ENCODE assay signal across 11 mouse cellular contexts in the genomic region with DNA sequence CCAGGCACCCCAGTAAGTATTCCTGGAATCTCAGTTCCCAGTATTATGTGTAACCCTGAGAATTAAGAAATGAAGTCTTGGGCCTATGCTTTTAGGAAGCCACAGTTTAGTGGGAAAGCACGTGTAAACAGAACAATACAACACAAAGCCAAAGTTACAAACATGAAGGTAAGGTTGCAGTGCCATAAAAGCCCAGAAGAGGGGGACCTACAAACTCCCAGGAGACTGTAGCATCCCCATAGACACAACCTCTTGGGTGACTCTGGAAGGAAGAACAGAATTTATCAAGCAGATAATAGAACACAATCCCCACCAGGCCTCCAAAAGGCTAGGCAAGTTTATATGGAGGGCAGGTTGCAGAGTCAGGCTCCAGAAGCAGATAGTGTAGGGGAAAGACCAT. TPM values are rescaled to one million over a fixed set of nuclear protein-coding genes. Genes with fewer than 3 reads are reported as not detected.
A peak's percentile ranks its signal among the peaks of the same experiment; 100 is the strongest.
DNase-seq lines count a peak whose midpoint lies in the region; ATAC-seq and TF ChIP-seq lines count a peak whose summit lies in the region.
"Had no signal": no experiment of that assay in that cellular context is flagged by ENCODE, and none has a peak within 500 bp of the region (broad histone marks: within the 10 kb centered on the region; RNA-seq: fewer than 3 reads in every experiment).

No protein-coding gene starts in this region.

- no peaks in the 10 kb centered on the region for H3K79me2 ChIP-seq in MEL (ENCODE audit: control insufficient read depth, insufficient read depth, low read length, poor library complexity)

- peak; percentile 36 for TF ChIP-seq CTCF in heart, postnatal 0 days (IDR thresholded peaks at IDR 0.05; ENCODE audit: low read depth)
- peak; percentile 43; the same call in 1 of the 2 replicates for TF ChIP-seq CTCF in lung, embryonic 14.5 days (IDR thresholded peaks at IDR 0.05; ENCODE audit: low read depth)
- TF ChIP-seq CTCF in lung, adult 2 months (IDR thresholded peaks at IDR 0.05; ENCODE audit: insufficient read depth, low read length), result no peak
- peak; percentile 23 to 54 (median 28); a peak in 5 of 6 replicates for TF ChIP-seq CTCF in MEL (IDR thresholded peaks at IDR 0.05 in 2 of 3, conservative IDR thresholded peaks at IDR 0.05 in 1 of 3; ENCODE audit: control insufficient read depth in 1 of 3, insufficient read depth in 1 of 3, low read depth in 2 of 3, low read length in 3 of 3, poor library complexity in 1 of 3, severe bottlenecking in 1 of 3)

- 0 out of 2 replicates have a peak, but pooled peaks cover 4% of the 10 kb centered on the region for H3K36me3 ChIP-seq in heart, postnatal 0 days (replicated peaks; ENCODE audit: control insufficient read depth, insufficient read depth, low read length)
- no peaks in the 10 kb centered on the region for H3K36me3 ChIP-seq in heart, embryonic 11.5 days (ENCODE audit: control insufficient read depth, insufficient read depth, low read length)
- no peaks in the 10 kb centered on the region for H3K36me3 ChIP-seq in lung, embryonic 14.5 days (ENCODE audit: insufficient read depth)
- H3K36me3 ChIP-seq in MEL (ENCODE audit: control insufficient read depth in 1 of 2, insufficient read depth in 2 of 2, low read length in 2 of 2), result no peaks in the 10 kb centered on the region
- H3K36me3 ChIP-seq: embryonic facial prominence, embryonic 13.5 days; neural tube, embryonic 12.5 days had no signal

- no peak overlapping the region for H3K27ac ChIP-seq in heart, postnatal 0 days (ENCODE audit: low read depth)
- no peak overlapping the region for H3K27ac ChIP-seq in heart, embryonic 11.5 days (ENCODE audit: low read depth, low read length)
- no peak overlapping the region for H3K27ac ChIP-seq in lung, embryonic 14.5 days (ENCODE audit: low read depth)
- no peak overlapping the region for H3K27ac ChIP-seq in MEL (ENCODE audit: control insufficient read depth, low read depth, low read length)
- H3K27ac ChIP-seq: embryonic facial prominence, embryonic 13.5 days; neural tube, embryonic 12.5 days had no signal

- no peak for ATAC-seq in heart, postnatal 0 days (ENCODE audit: insufficient read depth, low read depth)
- no peak for ATAC-seq in heart, embryonic 11.5 days (replicated peaks; ENCODE audit: insufficient number of reproducible peaks, low FRiP score, low TSS enrichment)
- ATAC-seq in lung, embryonic 14.5 days (ENCODE audit: insufficient read depth), result no peak

- WGBS in heart, postnatal 0 days, result 50% methylated on average over 1 of the region's 1 CpGs
- 30% methylated on average over 1 of the region's 1 CpGs for WGBS in heart, embryonic 11.5 days (ENCODE audit: insufficient replicate concordance)
- 50% methylated on average over 1 of the region's 1 CpGs for WGBS in lung, embryonic 14.5 days
- 37% methylated on average over 1 of the region's 1 CpGs for WGBS in lung, adult 2 months

- peak; percentile 39 for TF ChIP-seq RAD21 in MEL (IDR thresholded peaks at IDR 0.05; ENCODE audit: low read depth, low read length)

- no peak overlapping the region for H3K4me2 ChIP-seq in heart, postnatal 0 days (ENCODE audit: low read depth, low read length)
- H3K4me2 ChIP-seq in heart, embryonic 11.5 days, result no peak overlapping the region
- no peak overlapping the region for H3K4me2 ChIP-seq in lung, embryonic 14.5 days
- H3K4me2 ChIP-seq: embryonic facial prominence, embryonic 13.5 days; neural tube, embryonic 12.5 days had no signal

- no peak for TF ChIP-seq POLR2A in lung, adult 2 months (IDR thresholded peaks at IDR 0.05; ENCODE audit: borderline replicate concordance, extremely low read depth, low read depth, low read length)
- no peak for TF ChIP-seq POLR2A in MEL (IDR thresholded peaks at IDR 0.05; ENCODE audit: control insufficient read depth in 1 of 2, insufficient read depth in 1 of 2, low read depth in 1 of 2, low read length in 2 of 2, poor library complexity in 1 of 2)

- H3K9ac ChIP-seq in heart, postnatal 0 days (replicated peaks; ENCODE audit: low read depth, low read length), result no peak overlapping the region
- no peak overlapping the region for H3K9ac ChIP-seq in heart, embryonic 11.5 days (ENCODE audit: low read depth, low read length)
- no peak overlapping the region for H3K9ac ChIP-seq in lung, embryonic 14.5 days
- H3K9ac ChIP-seq in MEL (ENCODE audit: control insufficient read depth, low read depth, low read length, poor library complexity, severe bottlenecking), result no peak overlapping the region
- H3K9ac ChIP-seq: embryonic facial prominence, embryonic 13.5 days; neural tube, embryonic 12.5 days had no signal

- DNase-seq in heart, postnatal 0 days (ENCODE audit: low spot score), result no peak
- peak; percentile 42 for DNase-seq in lung, embryonic 14.5 days
- DNase-seq in lung, adult 2 months, result no peak
- peak; percentile 35 for DNase-seq in MEL (ENCODE audit: low read depth, low spot score)
- DNase-seq in retina, embryonic 14.5 days (ENCODE audit: low spot score), result peak; percentile 37
- no peak for DNase-seq in spleen, adult 18-20 months
- no peak for DNase-seq in Muller cell, postnatal 12 days (ENCODE audit: inconsistent ontology term)
- DNase-seq: heart, postnatal 14 days had no signal

- no peaks in the 10 kb centered on the region for H3K27me3 ChIP-seq in heart, postnatal 0 days (ENCODE audit: control insufficient read depth, insufficient read depth, low read length)
- H3K27me3 ChIP-seq in heart, embryonic 11.5 days (ENCODE audit: control insufficient read depth, insufficient read depth, low read length), result no peaks in the 10 kb centered on the region
- no peaks in the 10 kb centered on the region for H3K27me3 ChIP-seq in lung, embryonic 14.5 days (ENCODE audit: insufficient read depth, low read length)
- H3K27me3 ChIP-seq in MEL (ENCODE audit: control insufficient read depth in 1 of 2, insufficient read depth in 2 of 2, low read length in 2 of 2), result no peaks in the 10 kb centered on the region
- H3K27me3 ChIP-seq: embryonic facial prominence, embryonic 13.5 days; neural tube, embryonic 12.5 days had no signal

- no peaks in the 10 kb centered on the region for H3K4me1 ChIP-seq in heart, postnatal 0 days (ENCODE audit: control insufficient read depth, insufficient read depth)
- H3K4me1 ChIP-seq in heart, embryonic 11.5 days (ENCODE audit: control insufficient read depth, insufficient read depth, low read length), result no peaks in the 10 kb centered on the region
- no peaks in the 10 kb centered on the region for H3K4me1 ChIP-seq in lung, embryonic 14.5 days (ENCODE audit: insufficient read depth)
- H3K4me1 ChIP-seq in lung, adult 2 months (ENCODE audit: control insufficient read depth, insufficient read depth, low read length), result no peaks in the 10 kb centered on the region
- H3K4me1 ChIP-seq in MEL (ENCODE audit: control insufficient read depth in 1 of 2, insufficient read depth in 2 of 2, low read length in 2 of 2), result no peaks in the 10 kb centered on the region
- H3K4me1 ChIP-seq: embryonic facial prominence, embryonic 13.5 days; neural tube, embryonic 12.5 days had no signal

- H3K9me3 ChIP-seq in heart, postnatal 0 days (replicated peaks; ENCODE audit: control insufficient read depth, low read length), result no peaks in the 10 kb centered on the region
- H3K9me3 ChIP-seq in heart, embryonic 11.5 days (replicated peaks; ENCODE audit: control insufficient read depth, low read length), result no peaks in the 10 kb centered on the region
- no peaks in the 10 kb centered on the region for H3K9me3 ChIP-seq in lung, embryonic 14.5 days (ENCODE audit: low read depth, low read length)
- no peaks in the 10 kb centered on the region for H3K9me3 ChIP-seq in MEL (replicated peaks; ENCODE audit: insufficient read depth, low read length)
- H3K9me3 ChIP-seq: embryonic facial prominence, embryonic 13.5 days; neural tube, embryonic 12.5 days had no signal

- no peak overlapping the region for H3K4me3 ChIP-seq in heart, postnatal 0 days (ENCODE audit: low read depth, low read length)
- no peak overlapping the region for H3K4me3 ChIP-seq in heart, embryonic 11.5 days (ENCODE audit: low read depth, low read length)
- no peak overlapping the region for H3K4me3 ChIP-seq in lung, embryonic 14.5 days (ENCODE audit: low read depth, low read length)
- H3K4me3 ChIP-seq in lung, adult 2 months (replicated peaks; ENCODE audit: extremely low read depth, low read depth, low read length), result no peak overlapping the region
- H3K4me3 ChIP-seq in MEL (ENCODE audit: control insufficient read depth in 1 of 2, insufficient read depth in 1 of 2, low read depth in 2 of 2, low read length in 2 of 2), result no peak overlapping the region
- H3K4me3 ChIP-seq: embryonic facial prominence, embryonic 13.5 days; neural tube, embryonic 12.5 days had no signal

- no peak for TF ChIP-seq EP300 in heart, postnatal 0 days (IDR thresholded peaks at IDR 0.05; ENCODE audit: low read depth)
- TF ChIP-seq EP300 in MEL (IDR thresholded peaks at IDR 0.05; ENCODE audit: low read depth in 1 of 2, low read length in 2 of 2), result no peak

RNA-seq across cellular contexts. Expression of a gene that starts 27.9 kb away (rescaled TPM):
- 0.62 and 5.7 TPM in 2 replicates for total RNA-seq in heart, postnatal 0 days (2014; rRNA removed; ENCODE audit: low replicate concordance)
- polyA plus RNA-seq in heart, postnatal 0 days (2015; fragmentation: Nextera tagmentation; extraction: Ambion mirVana), result 0.44 and 0.51 TPM in 2 replicates
- polyA plus RNA-seq in heart, embryonic 11.5 days (2014; fragmentation: Nextera tagmentation; extraction: Ambion mirVana), result 1.1 and 1.3 TPM in 2 replicates
- polyA plus RNA-seq in lung, embryonic 14.5 days (2014; fragmentation: Nextera tagmentation; extraction: Ambion mirVana), result 2.8 and 2.9 TPM in 2 replicates
- polyA plus RNA-seq in lung, adult 2 months (2012; rRNA removed), result 0.48 and 0.80 TPM in 2 replicates
- 9.2 and 9.5 TPM in 2 replicates for total RNA-seq in MEL (2012; rRNA removed)
- polyA plus RNA-seq in MEL (2012; ENCODE audit: insufficient read depth in 1 of 2, insufficient read length in 2 of 2, low read depth in 1 of 2, low replicate concordance in 2 of 2, missing spikeins in 1 of 2), result 10 to 100 TPM; 14.1 to 59.3 TPM

RNA-seq across cellular contexts. Expression of a gene that starts 56.7 kb away (rescaled TPM):
- 16.6 and 19.0 TPM in 2 replicates for total RNA-seq in heart, postnatal 0 days (2014; rRNA removed; ENCODE audit: low replicate concordance)
- polyA plus RNA-seq in heart, postnatal 0 days (2015; fragmentation: Nextera tagmentation; extraction: Ambion mirVana), result 10.5 and 10.7 TPM in 2 replicates
- polyA plus RNA-seq in heart, embryonic 11.5 days (2014; fragmentation: Nextera tagmentation; extraction: Ambion mirVana), result 23.4 and 27.9 TPM in 2 replicates
- polyA plus RNA-seq in lung, embryonic 14.5 days (2014; fragmentation: Nextera tagmentation; extraction: Ambion mirVana), result 37.9 and 39.2 TPM in 2 replicates
- 18.6 and 22.7 TPM in 2 replicates for polyA plus RNA-seq in lung, adult 2 months (2012; rRNA removed)
- 15.1 and 16.0 TPM in 2 replicates for total RNA-seq in MEL (2012; rRNA removed)
- polyA plus RNA-seq in MEL (2012; ENCODE audit: insufficient read depth in 1 of 2, insufficient read length in 2 of 2, low read depth in 1 of 2, low replicate concordance in 2 of 2, missing spikeins in 1 of 2), result 10 to 100 TPM in 1 of 2 experiments, not detected in 1; 17.1 TPM

RNA-seq across cellular contexts. Expression of a gene that starts 56.9 kb away (rescaled TPM):
- 24.1 and 75.9 TPM in 2 replicates for total RNA-seq in heart, postnatal 0 days (2014; rRNA removed; ENCODE audit: low replicate concordance)
- 210 and 213 TPM in 2 replicates for polyA plus RNA-seq in heart, postnatal 0 days (2015; fragmentation: Nextera tagmentation; extraction: Ambion mirVana)
- polyA plus RNA-seq in heart, embryonic 11.5 days (2014; fragmentation: Nextera tagmentation; extraction: Ambion mirVana), result 125 and 126 TPM in 2 replicates
- polyA plus RNA-seq in lung, embryonic 14.5 days (2014; fragmentation: Nextera tagmentation; extraction: Ambion mirVana), result 134 and 140 TPM in 2 replicates
- polyA plus RNA-seq in lung, adult 2 months (2012; rRNA removed), result 23.1 and 27.1 TPM in 2 replicates
- total RNA-seq in MEL (2012; rRNA removed), result 34.0 and 39.3 TPM in 2 replicates
- 100 to 1,000 TPM; 105 to 971 TPM for polyA plus RNA-seq in MEL (2012; ENCODE audit: insufficient read depth in 1 of 2, insufficient read length in 2 of 2, low read depth in 1 of 2, low replicate concordance in 2 of 2, missing spikeins in 1 of 2)

Comparison
In these comparisons a context has a peak if more than half of its experiments do, and no peak if none do; other contexts are left out.
1. DNase-seq: peak in lung, embryonic 14.5 days (single experiment), MEL (single experiment) and retina, embryonic 14.5 days (single experiment); none in heart, postnatal 0 days (single experiment), lung, adult 2 months (single experiment), spleen, adult 18-20 months (0 of 2) and Muller cell, postnatal 12 days (single experiment).